Mouse (Mus musculus): ENCODE data around the gene 1700008O03Rik. TPM values are rescaled to one million over a fixed set of nuclear protein-coding genes. Genes with fewer than 3 reads are reported as not detected.
A peak's percentile ranks its signal among the peaks of the same experiment; 100 is the strongest.

1700008O03Rik gene
- polyA plus RNA-seq, 1 experiment from 2014 or later, result 0.86 TPM

GRCm38 (mm10) chr7:44374756-44375155 lies 10.9 kb downstream of the 1700008O03Rik start:
- peak overlapping the region; percentile 52 for H3K4me3 ChIP-seq
- peak overlapping the region; percentile 59 for H3K9ac ChIP-seq
- 2% methylated on average over 5 of the region's 5 CpGs for WGBS
- ATAC-seq (ENCODE audit: insufficient number of reproducible peaks, insufficient read depth, low FRiP score, low TSS enrichment), result 0 out of 2 replicates have a peak, but pooled peaks have one; percentile 22
- peak overlapping the region; percentile 81 for H3K4me2 ChIP-seq (replicated peaks)
- no peaks in the 10 kb centered on the region for H3K36me3 ChIP-seq
- no peaks in the 10 kb centered on the region for H3K27me3 ChIP-seq
- H3K27ac ChIP-seq, result 0 out of 2 replicates have a peak overlapping the region, but pooled peaks have one; percentile 63
- no peaks in the 10 kb centered on the region for H3K9me3 ChIP-seq
- H3K4me1 ChIP-seq, result peaks cover 10% of the 10 kb centered on the region; the same call in 1 of the 2 replicates

DNA sequence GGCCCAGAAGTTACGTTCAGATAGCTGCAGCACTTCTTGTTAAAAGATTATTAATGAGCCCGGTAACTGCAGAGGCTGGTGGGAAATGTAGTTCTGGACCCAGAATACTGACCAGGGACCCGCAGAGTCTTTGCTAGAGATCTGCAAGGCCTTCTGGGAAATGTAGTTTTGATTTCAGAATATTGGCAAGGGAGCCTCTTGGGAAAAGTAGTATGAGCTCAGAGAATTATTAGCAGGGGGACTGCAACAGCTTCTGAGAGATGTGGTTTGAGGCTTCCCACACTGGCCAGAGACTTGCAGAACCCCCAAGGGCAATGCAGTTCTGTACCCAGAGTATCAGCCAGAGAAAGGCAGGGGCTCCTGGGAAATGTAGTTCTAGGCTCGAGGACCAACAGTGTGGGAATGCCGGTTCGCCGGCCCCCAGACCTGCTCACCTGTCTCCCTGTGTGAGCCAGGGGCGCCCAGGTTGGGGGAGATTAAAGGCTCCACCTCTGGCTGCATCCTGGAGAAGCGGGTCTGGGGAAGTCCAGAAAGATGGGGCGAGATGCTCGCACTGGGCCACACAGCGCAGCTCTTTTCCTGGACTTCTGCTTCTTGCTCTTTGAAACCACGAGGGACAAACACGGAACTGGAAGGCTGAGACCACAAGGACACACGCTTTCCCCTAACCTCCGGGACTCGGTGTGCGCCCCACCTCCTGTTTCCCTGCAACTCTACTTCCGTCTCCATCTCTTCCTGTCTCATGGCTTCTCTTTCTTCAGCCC lies 11.5 kb downstream of the 1700008O03Rik start:
- no peaks in the 10 kb centered on the region for H3K27me3 ChIP-seq
- H3K9ac ChIP-seq, result peak overlapping the region; percentile 59
- H3K4me1 ChIP-seq, result peaks cover 10% of the 10 kb centered on the region; the same call in 1 of the 2 replicates
- H3K36me3 ChIP-seq, result no peaks in the 10 kb centered on the region
- peak; percentile 86 for ATAC-seq (ENCODE audit: insufficient number of reproducible peaks, insufficient read depth, low FRiP score, low TSS enrichment)
- H3K9me3 ChIP-seq, result no peaks in the 10 kb centered on the region
- peak overlapping the region; percentile 52 for H3K4me3 ChIP-seq
- peak overlapping the region; percentile 63 for H3K27ac ChIP-seq
- H3K4me2 ChIP-seq (replicated peaks), result peak overlapping the region; percentile 81
- 0% methylated on average over 19 of the region's 19 CpGs for WGBS

DNA sequence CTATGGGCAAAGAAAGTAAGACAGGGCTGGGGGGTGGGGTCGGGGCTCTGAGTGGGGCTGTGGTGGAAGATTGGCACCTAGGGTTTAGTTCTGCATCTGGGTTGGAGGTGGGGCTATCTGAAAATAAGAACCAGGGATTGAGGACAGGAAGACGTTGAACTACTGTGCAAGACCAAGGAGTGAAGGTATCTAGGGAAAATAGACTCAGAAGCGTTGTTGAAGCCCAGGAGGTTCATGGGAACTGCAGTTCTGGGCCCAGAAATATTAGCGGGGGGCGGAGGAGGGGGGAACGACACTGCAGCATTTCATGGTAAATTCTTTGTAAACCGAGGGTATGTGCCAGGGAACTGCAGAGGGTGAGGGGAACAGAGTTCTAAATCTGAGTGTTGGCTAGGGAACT lies 12.2 kb downstream of the 1700008O03Rik start:
- Histone ChIP-seq H3K4me1 (peaks cover 10% of the 10 kb centered on the region; the same call in 1 of the 2 replicates), H3K4me3 (peak overlapping the region; percentile 52), H3K27ac (no peak overlapping the region), H3K9me3 (no peaks in the 10 kb centered on the region), H3K36me3 (no peaks in the 10 kb centered on the region), H3K27me3 (no peaks in the 10 kb centered on the region), H3K9ac (peak overlapping the region; percentile 38), H3K4me2 (replicated peaks) (peak overlapping the region; percentile 81)
- whole genome bisulfite sequencing, result 10% methylated on average over 7 of the region's 7 CpGs
- ATAC-seq (ENCODE audit: insufficient number of reproducible peaks, insufficient read depth, low FRiP score, low TSS enrichment), result peak; percentile 35; the same call in 1 of the 2 replicates

DNA sequence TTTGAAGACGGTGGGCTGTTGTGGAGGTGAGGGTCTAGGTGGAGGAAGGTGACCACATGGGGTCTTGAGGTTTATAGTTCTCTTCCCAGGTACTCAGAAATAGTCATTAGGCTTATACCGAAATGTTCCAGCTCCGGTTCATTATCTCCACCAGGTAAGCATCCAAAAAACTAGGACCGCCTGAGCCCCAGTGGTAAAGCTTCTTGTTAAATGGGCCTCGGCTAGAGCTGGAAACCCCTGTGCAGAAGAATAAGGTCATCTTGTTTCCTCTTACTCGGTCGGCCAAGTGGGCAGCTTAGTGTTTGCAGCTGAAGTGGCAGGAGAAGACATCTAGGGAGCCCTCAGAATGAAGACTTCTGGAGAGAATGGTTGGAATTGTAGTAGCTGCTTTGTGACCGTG lies 12.9 kb downstream of the 1700008O03Rik start:
- no peak for ATAC-seq (ENCODE audit: insufficient number of reproducible peaks, insufficient read depth, low FRiP score, low TSS enrichment)
- Histone ChIP-seq H3K36me3 (no peaks in the 10 kb centered on the region), H3K27ac (no peak overlapping the region), H3K27me3 (no peaks in the 10 kb centered on the region), H3K9ac (no peak overlapping the region), H3K4me3 (no peak overlapping the region), H3K4me1 (peaks cover 10% of the 10 kb centered on the region; the same call in 1 of the 2 replicates), H3K4me2 (replicated peaks) (no peak overlapping the region), H3K9me3 (no peaks in the 10 kb centered on the region)
- 91% methylated on average over 8 of the region's 8 CpGs for WGBS

GRCm38 (mm10) chr7:44360792-44361301 lies 24.8 kb downstream of the 1700008O03Rik start:
- 9% methylated on average over 21 of the region's 21 CpGs for WGBS
- Histone ChIP-seq H3K4me2 (replicated peaks) (peak overlapping the region; percentile 77), H3K4me3 (no peak overlapping the region), H3K9ac (no peak overlapping the region), H3K36me3 (no peaks in the 10 kb centered on the region), H3K4me1 (peaks cover 27% of the 10 kb centered on the region), H3K27me3 (peaks cover 78% of the 10 kb centered on the region), H3K27ac (no peak overlapping the region), H3K9me3 (no peaks in the 10 kb centered on the region)
- 0 out of 2 replicates have a peak, but pooled peaks have one; percentile 25 for ATAC-seq (ENCODE audit: insufficient number of reproducible peaks, insufficient read depth, low FRiP score, low TSS enrichment)

- no peaks in the 10 kb centered on the region for H3K9me3 ChIP-seq
- under 1% methylated on average over 53 of the region's 54 CpGs for WGBS
- 0 out of 2 replicates have a peak overlapping the region, but pooled peaks have one; percentile 12 for H3K9ac ChIP-seq
- H3K4me3 ChIP-seq, result peak overlapping the region; percentile 39
- peaks cover 86% of the 10 kb centered on the region for H3K27me3 ChIP-seq
- H3K4me1 ChIP-seq, result peaks cover 27% of the 10 kb centered on the region
- ATAC-seq (ENCODE audit: insufficient number of reproducible peaks, insufficient read depth, low FRiP score, low TSS enrichment), result peak; percentile 68
- no peaks in the 10 kb centered on the region for H3K36me3 ChIP-seq
- no peak overlapping the region for H3K27ac ChIP-seq
- H3K4me2 ChIP-seq (replicated peaks), result peak overlapping the region; percentile 77
Observed at GRCm38 (mm10) chr7:44359908-44360672, 25.5 kb downstream of the 1700008O03Rik start.

DNA sequence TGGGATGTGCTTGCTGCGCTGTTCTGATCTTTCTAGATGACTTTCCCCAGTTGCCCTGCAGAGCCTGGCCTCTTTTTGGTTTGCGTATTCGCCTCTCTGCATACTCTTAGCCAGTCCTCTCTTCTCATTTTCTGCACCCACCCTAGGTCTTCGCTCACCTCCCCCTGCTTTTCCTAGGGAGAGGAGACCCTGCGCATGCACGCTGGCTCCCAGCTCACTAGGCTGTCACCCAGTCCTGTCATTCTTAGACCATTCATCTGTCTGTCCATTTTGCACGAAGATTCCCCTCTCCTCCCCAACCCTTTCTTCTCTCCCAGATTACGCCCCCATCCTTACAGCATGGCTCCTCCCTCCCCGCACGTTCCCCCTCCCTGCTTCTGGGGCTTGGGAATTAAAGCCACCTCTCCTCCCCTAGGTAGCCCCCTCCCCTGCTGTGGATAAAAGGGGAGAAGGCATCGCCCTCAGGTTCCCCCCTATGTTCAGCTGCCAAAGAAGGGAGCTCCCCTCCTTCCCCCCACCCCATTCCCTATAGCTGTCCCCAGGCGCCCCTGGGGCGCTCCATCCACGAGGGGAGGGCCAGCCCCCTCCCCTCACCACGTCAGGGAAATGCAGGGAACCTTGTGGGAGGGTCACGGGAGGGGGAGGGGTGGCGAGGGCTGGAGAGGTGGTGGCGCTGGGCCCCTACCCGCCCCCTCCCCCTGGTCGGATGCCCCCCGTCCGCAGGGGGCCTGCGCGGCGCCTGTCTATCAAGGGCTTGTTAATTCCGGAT lies 26.6 kb downstream of the 1700008O03Rik start:
- Histone ChIP-seq H3K9ac (peak overlapping the region; percentile 59), H3K4me2 (replicated peaks) (peak overlapping the region; percentile 77), H3K27ac (peak overlapping the region; percentile 50; the same call in 1 of the 2 replicates), H3K36me3 (no peaks in the 10 kb centered on the region), H3K9me3 (no peaks in the 10 kb centered on the region), H3K4me1 (peaks cover 27% of the 10 kb centered on the region), H3K4me3 (peak overlapping the region; percentile 39), H3K27me3 (peaks cover 89% of the 10 kb centered on the region)
- ATAC-seq (ENCODE audit: insufficient number of reproducible peaks, insufficient read depth, low FRiP score, low TSS enrichment), result no peak
- WGBS, result 3% methylated on average over 24 of the region's 26 CpGs

DNA sequence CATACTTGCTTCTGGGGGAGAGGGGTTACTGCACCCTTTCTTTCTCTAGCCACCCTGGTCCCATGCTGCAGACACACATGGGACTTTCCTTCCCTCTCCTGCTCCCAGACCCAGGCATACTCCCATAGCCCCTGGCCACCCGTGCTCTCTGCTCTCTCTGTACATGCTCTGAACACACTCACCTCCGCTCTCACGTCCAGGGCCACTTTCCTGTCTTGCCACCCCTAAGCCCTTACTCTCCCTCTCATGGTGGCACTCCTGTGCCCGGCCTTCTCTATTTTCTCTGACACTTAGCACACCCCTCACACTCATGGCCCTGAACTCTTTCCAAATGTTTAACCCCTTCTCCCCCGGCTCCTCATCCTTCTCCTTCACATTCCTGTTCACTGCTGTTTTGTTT lies 27.6 kb downstream of the 1700008O03Rik start:
- no peak overlapping the region for H3K4me3 ChIP-seq
- WGBS, result 12% methylated on average over 5 of the region's 5 CpGs
- H3K4me1 ChIP-seq, result peaks cover 35% of the 10 kb centered on the region

GRCm38 (mm10) chr7:44357531-44357930 lies 28.1 kb downstream of the 1700008O03Rik start:
- WGBS, result 5% methylated on average over 10 of the region's 10 CpGs
- Histone ChIP-seq H3K9ac (no peak overlapping the region), H3K4me2 (replicated peaks) (peak overlapping the region; percentile 28), H3K27me3 (peaks cover 94% of the 10 kb centered on the region), H3K9me3 (no peaks in the 10 kb centered on the region), H3K36me3 (no peaks in the 10 kb centered on the region), H3K4me1 (peaks cover 39% of the 10 kb centered on the region), H3K4me3 (no peak overlapping the region), H3K27ac (no peak overlapping the region)
- no peak for ATAC-seq (ENCODE audit: insufficient number of reproducible peaks, insufficient read depth, low FRiP score, low TSS enrichment)

More for the DNA sequence above, 27.6 kb downstream of the 1700008O03Rik start:
- H3K4me2 ChIP-seq (replicated peaks), result no peak overlapping the region
- no peak overlapping the region for H3K9ac ChIP-seq
- H3K36me3 ChIP-seq, result no peaks in the 10 kb centered on the region
- no peaks in the 10 kb centered on the region for H3K9me3 ChIP-seq
- no peak for ATAC-seq (ENCODE audit: insufficient number of reproducible peaks, insufficient read depth, low FRiP score, low TSS enrichment)
- H3K27ac ChIP-seq, result no peak overlapping the region
- H3K27me3 ChIP-seq, result peaks cover 94% of the 10 kb centered on the region

GRCm38 (mm10) chr7:44356590-44357481 lies 28.8 kb downstream of the 1700008O03Rik start:
- no peaks in the 10 kb centered on the region for H3K9me3 ChIP-seq
- H3K36me3 ChIP-seq, result no peaks in the 10 kb centered on the region
- peak overlapping the region; percentile 28 for H3K4me2 ChIP-seq (replicated peaks)
- peaks cover 94% of the 10 kb centered on the region for H3K27me3 ChIP-seq
- peaks cover 40% of the 10 kb centered on the region for H3K4me1 ChIP-seq
- H3K4me3 ChIP-seq, result peak overlapping the region; percentile 6; the same call in 1 of the 2 replicates
- 3% methylated on average over 35 of the region's 35 CpGs for WGBS
- no peak overlapping the region for H3K27ac ChIP-seq
- no peak overlapping the region; the same call in 1 of the 2 replicates for H3K9ac ChIP-seq
- no peak for ATAC-seq (ENCODE audit: insufficient number of reproducible peaks, insufficient read depth, low FRiP score, low TSS enrichment)

Data from embryonic facial prominence, embryonic 12.5 days (tissue).